Mouse (Mus musculus) liver, adult 2 months (tissue): ENCODE measurements around the gene Txnip.

Experiments
- CTCF ChIP-seq: fragments of 200-500 bp; IDR thresholded peaks from 2 replicates; pipeline ENCODE4 v1.5.1; 2011; ENCODE audit warnings: low read depth, low read length, control low read depth
- POLR2A ChIP-seq: fragments of 200-500 bp; IDR thresholded peaks from 2 replicates; pipeline ENCODE4 v1.6.1; 2011; ENCODE audit warnings: low read length, control low read depth; ENCODE audit not compliant: insufficient read depth; ENCODE audit errors: extremely low read depth

- TF ChIP-seq CTCF (peak; percentile 23; the same call in 1 of the 2 replicates), POLR2A (peak; percentile 97)
These were observed at the start of gene Txnip for GRCm38 (mm10) chr3:96557694-96558093.
